Mouse (Mus musculus) testis, adult 2 months (tissue): ENCODE results near the gene 6430548M08Rik.

Source experiments
- CTCF ChIP-seq: fragments of 200-500 bp; IDR thresholded peaks from 2 replicates; pipeline ENCODE4 v1.5.1; 2012; ENCODE audit warnings: low read depth, mild to moderate bottlenecking, inconsistent platforms, low read length, moderate library complexity; ENCODE audit not compliant: control insufficient read depth, insufficient read depth, insufficient replicate concordance
- POLR2A ChIP-seq: fragments of 200-500 bp; IDR thresholded peaks from 2 replicates; pipeline ENCODE4 v1.6.1; 2012; ENCODE audit warnings: low read depth, mild to moderate bottlenecking, inconsistent platforms, low read length, moderate library complexity; ENCODE audit not compliant: control insufficient read depth

DNA sequence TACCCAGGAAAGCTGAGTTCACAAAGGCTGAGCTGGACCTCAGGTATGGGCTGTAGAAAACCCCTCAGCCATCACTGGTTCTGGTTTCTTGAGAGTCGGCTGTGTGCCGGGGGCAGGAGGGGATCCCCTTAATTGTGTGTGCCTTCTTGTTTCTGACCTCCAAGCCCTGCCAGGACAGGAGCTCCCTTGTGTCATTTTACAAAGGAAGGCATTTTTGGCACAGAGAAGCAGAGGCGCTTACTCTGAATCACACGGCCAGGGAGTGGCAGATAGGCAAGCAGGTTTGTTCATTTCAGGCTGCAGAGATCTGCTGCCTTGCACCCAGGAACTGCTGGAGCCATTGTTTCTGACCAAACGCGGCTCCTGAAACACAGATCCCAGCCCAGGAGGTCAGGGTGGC, 38.6 kb upstream of the 6430548M08Rik start:
- TF ChIP-seq POLR2A (no peak), CTCF (no peak)
